Mouse (Mus musculus): ENCODE results near the gene Casq2. TPM values are rescaled to one million over a fixed set of nuclear protein-coding genes. Genes with fewer than 3 reads are reported as not detected.

The Casq2 gene
- polyA plus RNA-seq, 1 experiment from 2014 or later = 0.31 TPM

GRCm38 (mm10) chr3:102188972-102189371 is 102.8 kb downstream of the Casq2 start:
- H3K27ac ChIP-seq = no peak overlapping the region
- 14% methylated on average over 6 of the region's 6 CpGs for WGBS

GRCm38 (mm10) chr3:102190015-102190414 is 103.8 kb downstream of the Casq2 start:
- WGBS = 5% methylated on average over 4 of the region's 4 CpGs
- H3K36me3 ChIP-seq = peaks cover 4% of the 10 kb centered on the region; the same call in 1 of the 2 replicates
- no peak overlapping the region for H3K4me3 ChIP-seq (replicated peaks)
- H3K4me1 ChIP-seq (replicated peaks) = peaks cover 38% of the 10 kb centered on the region
- H3K4me2 ChIP-seq (replicated peaks) = no peak overlapping the region
- H3K27ac ChIP-seq = no peak overlapping the region
- H3K9ac ChIP-seq (replicated peaks) = no peak overlapping the region
- peaks cover 6% of the 10 kb centered on the region; the same call in 1 of the 2 replicates for H3K9me3 ChIP-seq
- ATAC-seq = no peak
- H3K27me3 ChIP-seq = peaks cover 37% of the 10 kb centered on the region

More at GRCm38 (mm10) chr3:102188972-102189371, 102.8 kb downstream of the Casq2 start:
- H3K4me1 ChIP-seq (replicated peaks) = peaks cover 29% of the 10 kb centered on the region
- H3K4me3 ChIP-seq (replicated peaks) = no peak overlapping the region
- H3K9ac ChIP-seq (replicated peaks) = no peak overlapping the region
- H3K36me3 ChIP-seq = peaks cover 4% of the 10 kb centered on the region; the same call in 1 of the 2 replicates
- peaks cover 37% of the 10 kb centered on the region for H3K27me3 ChIP-seq
- ATAC-seq = no peak
- peaks cover 6% of the 10 kb centered on the region; the same call in 1 of the 2 replicates for H3K9me3 ChIP-seq
- no peak overlapping the region; the same call in 1 of the 2 replicates for H3K4me2 ChIP-seq (replicated peaks)

GRCm38 (mm10) chr3:102190642-102191041 is 104.4 kb downstream of the Casq2 start:
- peaks cover 6% of the 10 kb centered on the region; the same call in 1 of the 2 replicates for H3K9me3 ChIP-seq
- no peak overlapping the region for H3K27ac ChIP-seq
- peaks cover 3% of the 10 kb centered on the region; the same call in 1 of the 2 replicates for H3K36me3 ChIP-seq
- ATAC-seq = no peak
- peaks cover 38% of the 10 kb centered on the region for H3K4me1 ChIP-seq (replicated peaks)
- no peak overlapping the region for H3K4me2 ChIP-seq (replicated peaks)
- H3K4me3 ChIP-seq (replicated peaks) = no peak overlapping the region
- H3K9ac ChIP-seq (replicated peaks) = no peak overlapping the region
- H3K27me3 ChIP-seq = peaks cover 43% of the 10 kb centered on the region

- H3K36me3 ChIP-seq = no peaks in the 10 kb centered on the region
- H3K9ac ChIP-seq (replicated peaks) = no peak overlapping the region
- H3K4me2 ChIP-seq (replicated peaks) = no peak overlapping the region
- H3K9me3 ChIP-seq = no peaks in the 10 kb centered on the region
- peaks cover 52% of the 10 kb centered on the region for H3K27me3 ChIP-seq
- no peak overlapping the region for H3K4me3 ChIP-seq (replicated peaks)
- peaks cover 38% of the 10 kb centered on the region for H3K4me1 ChIP-seq (replicated peaks)
- no peak overlapping the region for H3K27ac ChIP-seq
- WGBS = 83% methylated on average over 3 of the region's 3 CpGs
- no peak for ATAC-seq
Observed at GRCm38 (mm10) chr3:102191575-102191974, 105.4 kb downstream of the Casq2 start.

- 73% methylated on average over 2 of the region's 2 CpGs for WGBS
- H3K4me2 ChIP-seq (replicated peaks) = no peak overlapping the region
- no peaks in the 10 kb centered on the region for H3K36me3 ChIP-seq
- H3K4me1 ChIP-seq (replicated peaks) = peaks cover 38% of the 10 kb centered on the region
- no peak overlapping the region for H3K9ac ChIP-seq (replicated peaks)
- H3K4me3 ChIP-seq (replicated peaks) = no peak overlapping the region
- no peak for ATAC-seq
- peaks cover 59% of the 10 kb centered on the region for H3K27me3 ChIP-seq
- H3K27ac ChIP-seq = no peak overlapping the region
- H3K9me3 ChIP-seq = no peaks in the 10 kb centered on the region
Observed at GRCm38 (mm10) chr3:102192621-102193020, 106.4 kb downstream of the Casq2 start.

GRCm38 (mm10) chr3:102193488-102194290 is 107.5 kb downstream of the Casq2 start:
- ATAC-seq = peak; percentile 60
- H3K27ac ChIP-seq = peak overlapping the region; percentile 63

GRCm38 (mm10) chr3:102194291-102195051 is 108.3 kb downstream of the Casq2 start:
- H3K9ac ChIP-seq (replicated peaks) = 0 out of 2 replicates have a peak overlapping the region, but pooled peaks have one; percentile 5
- H3K27me3 ChIP-seq = peaks cover 70% of the 10 kb centered on the region
- 4% methylated on average over 11 of the region's 11 CpGs for WGBS
- no peaks in the 10 kb centered on the region for H3K9me3 ChIP-seq
- H3K4me1 ChIP-seq (replicated peaks) = peaks cover 35% of the 10 kb centered on the region
- H3K27ac ChIP-seq = peak overlapping the region; percentile 63
- no peaks in the 10 kb centered on the region for H3K36me3 ChIP-seq
- H3K4me3 ChIP-seq (replicated peaks) = no peak overlapping the region
- peak overlapping the region; percentile 45 for H3K4me2 ChIP-seq (replicated peaks)
- ATAC-seq = peak; percentile 65

More at GRCm38 (mm10) chr3:102193488-102194290, 107.5 kb downstream of the Casq2 start:
- Histone ChIP-seq H3K27me3 (peaks cover 62% of the 10 kb centered on the region), H3K4me3 (replicated peaks) (no peak overlapping the region; the same call in 1 of the 2 replicates), H3K9me3 (no peaks in the 10 kb centered on the region), H3K4me2 (replicated peaks) (peak overlapping the region; percentile 45), H3K9ac (replicated peaks) (0 out of 2 replicates have a peak overlapping the region, but pooled peaks have one; percentile 17), H3K4me1 (replicated peaks) (peaks cover 41% of the 10 kb centered on the region), H3K36me3 (no peaks in the 10 kb centered on the region)
- 3% methylated on average over 19 of the region's 20 CpGs for WGBS

- no peak overlapping the region for H3K9ac ChIP-seq (replicated peaks)
- ATAC-seq = no peak
- H3K36me3 ChIP-seq = no peaks in the 10 kb centered on the region
- no peak overlapping the region for H3K27ac ChIP-seq
- peaks cover 27% of the 10 kb centered on the region for H3K4me1 ChIP-seq (replicated peaks)
- WGBS = 33% methylated on average over 2 of the region's 2 CpGs
- H3K9me3 ChIP-seq = no peaks in the 10 kb centered on the region
- peaks cover 77% of the 10 kb centered on the region for H3K27me3 ChIP-seq
- no peak overlapping the region for H3K4me3 ChIP-seq (replicated peaks)
- H3K4me2 ChIP-seq (replicated peaks) = no peak overlapping the region
Observed at GRCm38 (mm10) chr3:102195762-102196161, 109.5 kb downstream of the Casq2 start.

Other genes with a start within 250 kb of the Casq2 start
- 0.35 TPM in 2 replicates for gene Mab21l3, start 237.5 kb upstream of the Casq2 start, polyA plus RNA-seq (2015; fragmentation: Nextera tagmentation; extraction: Ambion mirVana)
- 8.2 and 8.8 TPM in 2 replicates for gene Slc22a15, start 162.0 kb upstream of the Casq2 start, polyA plus RNA-seq (2015; fragmentation: Nextera tagmentation; extraction: Ambion mirVana)
- 86.9 and 98.1 TPM in 2 replicates for gene Nhlh2, start 76.3 kb upstream of the Casq2 start, polyA plus RNA-seq (2015; fragmentation: Nextera tagmentation; extraction: Ambion mirVana)
- gene Vangl1, start 118.3 kb downstream of the Casq2 start, polyA plus RNA-seq (2015; fragmentation: Nextera tagmentation; extraction: Ambion mirVana) = 5.9 and 7.3 TPM in 2 replicates

Data from midbrain, embryonic 13.5 days (tissue).